In the genomic region with DNA sequence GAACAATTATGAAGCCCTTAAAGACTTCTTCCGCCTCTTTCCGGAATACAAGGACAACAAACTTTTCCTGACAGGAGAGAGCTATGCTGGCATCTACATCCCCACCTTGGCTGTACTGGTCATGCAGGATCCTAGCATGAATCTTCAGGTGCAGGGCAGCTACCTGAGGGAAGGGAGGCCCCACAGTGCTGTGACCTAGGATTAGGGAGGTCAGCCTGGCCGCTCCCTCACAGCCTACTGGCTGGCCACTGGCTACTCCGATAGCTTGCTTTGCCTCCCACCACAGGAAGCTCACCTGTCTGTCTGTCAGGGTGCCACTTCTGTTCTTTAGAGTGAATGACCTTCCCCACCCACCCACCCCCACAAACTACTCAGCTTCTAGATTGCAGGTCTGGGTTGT, we compare ENCODE assay signal across 10 mouse cellular contexts. TPM values are rescaled to one million over a fixed set of nuclear protein-coding genes. Genes with fewer than 3 reads are reported as not detected.
DNase-seq lines count a peak whose midpoint lies in the region; ATAC-seq and TF ChIP-seq lines count a peak whose summit lies in the region.
"Had no signal": no experiment of that assay in that cellular context is flagged by ENCODE, and none has a peak within 500 bp of the region (broad histone marks: within the 10 kb centered on the region; RNA-seq: fewer than 3 reads in every experiment).

No protein-coding gene starts in this region.

- no peaks in the 10 kb centered on the region for H3K27me3 ChIP-seq in kidney, embryonic 16.5 days (ENCODE audit: insufficient read depth, low read length)
- H3K27me3 ChIP-seq in kidney, adult 2 months (replicated peaks; ENCODE audit: control insufficient read depth, insufficient read depth, low read length), result no peaks in the 10 kb centered on the region
- H3K27me3 ChIP-seq in forebrain, embryonic 14.5 days (replicated peaks; ENCODE audit: control insufficient read depth, insufficient read depth, low read length), result no peaks in the 10 kb centered on the region
- no peaks in the 10 kb centered on the region for H3K27me3 ChIP-seq in liver, embryonic 15.5 days

- DNase-seq in kidney, adult 2 months, result no peak
- DNase-seq in forebrain, embryonic 14.5 days (ENCODE audit: low spot score), result no peak
- no peak for DNase-seq in left cerebral cortex, adult 18-20 months (ENCODE audit: low spot score in 2 of 2)
- no peak for DNase-seq in embryo, embryonic 10 days (ENCODE audit: low spot score)
- DNase-seq: gastrocnemius, postnatal 10 days had no signal

- ATAC-seq in kidney, embryonic 16.5 days (ENCODE audit: low FRiP score, low TSS enrichment), result no peak
- ATAC-seq in forebrain, embryonic 14.5 days, result no peak
- no peak for ATAC-seq in liver, embryonic 15.5 days (ENCODE audit: insufficient read depth)

- H3K4me2 ChIP-seq in kidney, embryonic 16.5 days (replicated peaks; ENCODE audit: low read depth, low read length), result peak overlapping the region; percentile 94; the same call in 1 of the 2 replicates
- peak overlapping the region; percentile 100; the same call in 1 of the 2 replicates for H3K4me2 ChIP-seq in forebrain, embryonic 14.5 days (ENCODE audit: low read length)
- H3K4me2 ChIP-seq in liver, embryonic 15.5 days, result peak overlapping the region; percentile 99

- no peaks in the 10 kb centered on the region for H3K9me3 ChIP-seq in kidney, embryonic 16.5 days (ENCODE audit: low read length)
- H3K9me3 ChIP-seq in forebrain, embryonic 14.5 days (replicated peaks; ENCODE audit: control insufficient read depth, low read length), result no peaks in the 10 kb centered on the region
- no peaks in the 10 kb centered on the region for H3K9me3 ChIP-seq in liver, embryonic 15.5 days (replicated peaks)

- H3K9ac ChIP-seq in kidney, embryonic 16.5 days (replicated peaks; ENCODE audit: low read length), result no peak overlapping the region
- H3K9ac ChIP-seq in forebrain, embryonic 14.5 days (ENCODE audit: low read length), result no peak overlapping the region
- no peak overlapping the region for H3K9ac ChIP-seq in liver, embryonic 15.5 days

- no peak overlapping the region for H3K4me3 ChIP-seq in kidney, embryonic 16.5 days (ENCODE audit: low read length)
- no peak overlapping the region for H3K4me3 ChIP-seq in kidney, adult 2 months (ENCODE audit: insufficient read depth, low read depth, low read length)
- H3K4me3 ChIP-seq in brown adipose tissue, adult 24 weeks (ENCODE audit: insufficient read depth, low read depth, low read length), result peak overlapping the region; percentile 83
- no peak overlapping the region for H3K4me3 ChIP-seq in forebrain, embryonic 14.5 days (ENCODE audit: low read depth, low read length)
- H3K4me3 ChIP-seq in liver, embryonic 15.5 days (replicated peaks), result no peak overlapping the region; the same call in 1 of the 2 replicates

- peaks cover 33% of the 10 kb centered on the region for H3K36me3 ChIP-seq in kidney, embryonic 16.5 days (ENCODE audit: insufficient read depth, low read length)
- H3K36me3 ChIP-seq in kidney, adult 2 months (ENCODE audit: control insufficient read depth, insufficient read depth, low read length), result peaks cover 2% of the 10 kb centered on the region; the same call in 1 of the 2 replicates
- peaks cover 31% of the 10 kb centered on the region for H3K36me3 ChIP-seq in forebrain, embryonic 14.5 days (ENCODE audit: control insufficient read depth, insufficient read depth, low read length)
- peaks cover 39% of the 10 kb centered on the region for H3K36me3 ChIP-seq in liver, embryonic 15.5 days (replicated peaks)

- H3K27ac ChIP-seq in kidney, embryonic 16.5 days (ENCODE audit: low read length), result no peak overlapping the region
- H3K27ac ChIP-seq in kidney, adult 2 months (ENCODE audit: insufficient read depth, low read depth, low read length), result no peak overlapping the region
- H3K27ac ChIP-seq in brown adipose tissue, adult 24 weeks (replicated peaks; ENCODE audit: low read depth, low read length), result no peak overlapping the region
- H3K27ac ChIP-seq in forebrain, embryonic 14.5 days (ENCODE audit: low read depth, low read length), result no peak overlapping the region
- H3K27ac ChIP-seq in liver, embryonic 15.5 days (replicated peaks), result no peak overlapping the region

- peaks cover 9% of the 10 kb centered on the region for H3K4me1 ChIP-seq in kidney, embryonic 16.5 days (ENCODE audit: insufficient read depth, low read length)
- H3K4me1 ChIP-seq in kidney, adult 2 months (ENCODE audit: control insufficient read depth, insufficient read depth, low read length), result 0 out of 2 replicates have a peak, but pooled peaks cover 3% of the 10 kb centered on the region
- H3K4me1 ChIP-seq in brown adipose tissue, adult 24 weeks (ENCODE audit: control insufficient read depth, insufficient read depth, insufficient read length, low read length), result peaks cover 7% of the 10 kb centered on the region; the same call in 1 of the 2 replicates
- peaks cover 11% of the 10 kb centered on the region for H3K4me1 ChIP-seq in forebrain, embryonic 14.5 days (ENCODE audit: control insufficient read depth, insufficient read depth, low read length)
- peaks cover 33% of the 10 kb centered on the region for H3K4me1 ChIP-seq in liver, embryonic 15.5 days (replicated peaks)

- TF ChIP-seq CTCF in kidney, adult 2 months (conservative IDR thresholded peaks at IDR 0.05; ENCODE audit: insufficient read depth, insufficient read length, low read depth, low read length), result no peak

- TF ChIP-seq POLR2A in kidney, adult 2 months (IDR thresholded peaks at IDR 0.05; ENCODE audit: low read depth, low read length), result no peak

- WGBS in kidney, embryonic 16.5 days, result 99% methylated on average over 4 of the region's 4 CpGs
- 94% methylated on average over 4 of the region's 4 CpGs for WGBS in kidney, adult 2 months
- WGBS in forebrain, embryonic 14.5 days, result 93% methylated on average over 4 of the region's 4 CpGs
- 95% methylated on average over 4 of the region's 4 CpGs for WGBS in liver, embryonic 15.5 days (ENCODE audit: insufficient replicate concordance)

RNA-seq across cellular contexts. Expression of gene Neurl2, which starts 1.9 kb away (rescaled TPM):
- 8.8 and 9.0 TPM in 2 replicates for polyA plus RNA-seq in kidney, embryonic 16.5 days (2015; fragmentation: Nextera tagmentation; extraction: Ambion mirVana)
- 3.7 and 4.7 TPM in 2 replicates for polyA plus RNA-seq in kidney, adult 2 months (2012; rRNA removed)
- polyA plus RNA-seq in brown adipose tissue, adult 24 weeks (2012; ENCODE audit: insufficient read depth, insufficient read length, missing spikeins), result 1.1 and 4.1 TPM in 2 replicates
- polyA plus RNA-seq in forebrain, embryonic 14.5 days (2014; fragmentation: Nextera tagmentation; extraction: Ambion mirVana), result 3.9 and 5.8 TPM in 2 replicates
- polyA plus RNA-seq in liver, embryonic 15.5 days (2015; fragmentation: Nextera tagmentation; extraction: Ambion mirVana), result 1.5 and 2.5 TPM in 2 replicates
- 1 to 10 TPM; 3.1 TPM for total RNA-seq in left cerebral cortex, adult 18-20 months (2021)

RNA-seq across cellular contexts. Expression of gene Ctsa, which starts 2.5 kb away (rescaled TPM):
- 206 and 211 TPM in 2 replicates for polyA plus RNA-seq in kidney, embryonic 16.5 days (2015; fragmentation: Nextera tagmentation; extraction: Ambion mirVana)
- polyA plus RNA-seq in kidney, adult 2 months (2012; rRNA removed), result 504 and 687 TPM in 2 replicates
- polyA plus RNA-seq in brown adipose tissue, adult 24 weeks (2012; ENCODE audit: insufficient read depth, insufficient read length, missing spikeins), result 44.9 and 55.0 TPM in 2 replicates
- 79.5 and 84.4 TPM in 2 replicates for polyA plus RNA-seq in forebrain, embryonic 14.5 days (2014; fragmentation: Nextera tagmentation; extraction: Ambion mirVana)
- 75.4 and 81.1 TPM in 2 replicates for polyA plus RNA-seq in liver, embryonic 15.5 days (2015; fragmentation: Nextera tagmentation; extraction: Ambion mirVana)
- total RNA-seq in left cerebral cortex, adult 18-20 months (2021), result 10 to 100 TPM; 93.1 to 93.6 TPM

RNA-seq across cellular contexts. Expression of gene Spata25, which starts 6.8 kb away (rescaled TPM):
- not detected in 2 replicates for polyA plus RNA-seq in kidney, embryonic 16.5 days (2015; fragmentation: Nextera tagmentation; extraction: Ambion mirVana)
- polyA plus RNA-seq in kidney, adult 2 months (2012; rRNA removed), result 0.20 TPM in 1 of 2 replicates, not detected in the other
- polyA plus RNA-seq in brown adipose tissue, adult 24 weeks (2012; ENCODE audit: insufficient read depth, insufficient read length, missing spikeins), result not detected in 2 replicates
- polyA plus RNA-seq in forebrain, embryonic 14.5 days (2014; fragmentation: Nextera tagmentation; extraction: Ambion mirVana), result 0.30 TPM in 1 of 2 replicates, not detected in the other
- polyA plus RNA-seq in liver, embryonic 15.5 days (2015; fragmentation: Nextera tagmentation; extraction: Ambion mirVana), result not detected in 2 replicates
- total RNA-seq in left cerebral cortex, adult 18-20 months (2021), result not detected
- total RNA-seq: adrenal gland, postnatal 36 days had no signal
- polyA plus RNA-seq: liver, embryonic 16.5 days had no signal

RNA-seq across cellular contexts. Expression of gene Zswim1, which starts 12.7 kb away (rescaled TPM):
- polyA plus RNA-seq in kidney, embryonic 16.5 days (2015; fragmentation: Nextera tagmentation; extraction: Ambion mirVana), result 21.7 and 22.3 TPM in 2 replicates
- polyA plus RNA-seq in kidney, adult 2 months (2012; rRNA removed), result 11.7 and 11.8 TPM in 2 replicates
- polyA plus RNA-seq in brown adipose tissue, adult 24 weeks (2012; ENCODE audit: insufficient read depth, insufficient read length, missing spikeins), result 4.1 and 5.3 TPM in 2 replicates
- polyA plus RNA-seq in forebrain, embryonic 14.5 days (2014; fragmentation: Nextera tagmentation; extraction: Ambion mirVana), result 19.5 and 23.5 TPM in 2 replicates
- 4.4 TPM in 2 replicates for polyA plus RNA-seq in liver, embryonic 15.5 days (2015; fragmentation: Nextera tagmentation; extraction: Ambion mirVana)
- total RNA-seq in left cerebral cortex, adult 18-20 months (2021), result 10 to 100 TPM; 23.2 to 25.2 TPM

RNA-seq across cellular contexts. Expression of gene Pltp, which starts 22.3 kb away (rescaled TPM):
- 44.8 and 47.5 TPM in 2 replicates for polyA plus RNA-seq in kidney, embryonic 16.5 days (2015; fragmentation: Nextera tagmentation; extraction: Ambion mirVana)
- polyA plus RNA-seq in kidney, adult 2 months (2012; rRNA removed), result 39.6 and 41.5 TPM in 2 replicates
- 59.0 and 82.5 TPM in 2 replicates for polyA plus RNA-seq in brown adipose tissue, adult 24 weeks (2012; ENCODE audit: insufficient read depth, insufficient read length, missing spikeins)
- polyA plus RNA-seq in forebrain, embryonic 14.5 days (2014; fragmentation: Nextera tagmentation; extraction: Ambion mirVana), result 58.4 and 80.3 TPM in 2 replicates
- 17.8 and 23.5 TPM in 2 replicates for polyA plus RNA-seq in liver, embryonic 15.5 days (2015; fragmentation: Nextera tagmentation; extraction: Ambion mirVana)
- total RNA-seq in left cerebral cortex, adult 18-20 months (2021), result 10 to 100 TPM; 90.7 to 93.5 TPM
